Mouse (Mus musculus) CH12F3 (cell line): Measurements from ENCODE around the gene Gm20708.

ENCODE experiments used
- in situ Hi-C: fragments of 300-500 bp; cut with MboI; formaldehyde crosslinking; loops from 2 replicates; pipeline ENCODE4 v1.14.3; 2020; ENCODE audit warnings: low sequenced_read_pairs

Gene Gm20708

DNA sequence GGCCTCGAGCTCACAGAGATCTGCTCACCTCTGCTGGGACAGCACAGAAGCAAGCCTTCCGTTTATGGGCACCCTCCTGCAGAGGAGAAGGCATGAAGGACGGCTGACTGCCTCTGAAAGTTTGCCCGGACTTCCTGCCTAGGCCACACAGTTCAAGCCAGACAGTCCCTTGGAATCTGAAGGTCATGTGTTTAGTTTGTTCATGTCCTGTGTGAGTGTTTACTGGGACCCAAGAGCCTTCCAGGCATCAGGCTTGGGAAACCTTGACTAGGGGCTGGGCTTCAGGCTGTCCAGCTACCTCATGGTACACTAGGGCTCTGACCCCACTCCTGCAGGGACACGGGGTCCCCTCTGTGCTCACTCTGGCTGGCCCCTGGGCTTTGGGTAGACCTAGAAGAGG, 76.5 kb downstream of the Gm20708 start:
- in situ Hi-C loops = no loop called here

DNA sequence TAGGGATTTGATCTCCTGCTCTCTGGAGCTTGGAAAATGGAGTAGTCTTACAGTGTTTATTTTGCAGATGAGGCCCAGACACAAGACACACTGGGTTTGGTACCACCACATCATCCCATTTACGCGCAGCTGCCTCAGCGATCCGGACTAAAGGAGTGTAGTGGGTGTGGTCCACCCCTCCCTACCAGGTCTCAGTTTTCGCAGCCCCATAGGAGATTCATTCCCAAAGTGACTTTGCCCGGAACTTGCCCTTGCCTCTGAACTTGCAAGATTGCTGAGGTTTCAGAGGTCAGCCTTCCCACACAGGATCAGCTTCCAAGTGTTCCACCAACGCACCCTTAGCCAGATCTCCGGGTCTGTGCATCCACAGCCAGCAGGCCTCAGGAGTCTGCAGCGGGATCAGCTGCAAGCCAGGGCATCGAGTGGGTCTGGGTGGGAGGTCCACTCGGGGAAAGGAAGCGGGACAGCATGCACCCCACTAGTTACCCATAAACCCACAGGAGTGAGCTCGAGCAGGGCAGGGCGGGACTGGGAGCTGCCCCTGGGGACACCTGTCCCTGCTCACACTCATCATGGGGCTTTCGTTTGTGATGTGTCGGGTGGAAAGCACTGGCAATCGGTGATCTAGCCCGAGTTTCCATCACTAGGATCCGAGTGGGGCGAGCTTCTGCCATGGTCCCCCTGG, 78.8 kb downstream of the Gm20708 start:
- in situ Hi-C loops = no loop called here

DNA sequence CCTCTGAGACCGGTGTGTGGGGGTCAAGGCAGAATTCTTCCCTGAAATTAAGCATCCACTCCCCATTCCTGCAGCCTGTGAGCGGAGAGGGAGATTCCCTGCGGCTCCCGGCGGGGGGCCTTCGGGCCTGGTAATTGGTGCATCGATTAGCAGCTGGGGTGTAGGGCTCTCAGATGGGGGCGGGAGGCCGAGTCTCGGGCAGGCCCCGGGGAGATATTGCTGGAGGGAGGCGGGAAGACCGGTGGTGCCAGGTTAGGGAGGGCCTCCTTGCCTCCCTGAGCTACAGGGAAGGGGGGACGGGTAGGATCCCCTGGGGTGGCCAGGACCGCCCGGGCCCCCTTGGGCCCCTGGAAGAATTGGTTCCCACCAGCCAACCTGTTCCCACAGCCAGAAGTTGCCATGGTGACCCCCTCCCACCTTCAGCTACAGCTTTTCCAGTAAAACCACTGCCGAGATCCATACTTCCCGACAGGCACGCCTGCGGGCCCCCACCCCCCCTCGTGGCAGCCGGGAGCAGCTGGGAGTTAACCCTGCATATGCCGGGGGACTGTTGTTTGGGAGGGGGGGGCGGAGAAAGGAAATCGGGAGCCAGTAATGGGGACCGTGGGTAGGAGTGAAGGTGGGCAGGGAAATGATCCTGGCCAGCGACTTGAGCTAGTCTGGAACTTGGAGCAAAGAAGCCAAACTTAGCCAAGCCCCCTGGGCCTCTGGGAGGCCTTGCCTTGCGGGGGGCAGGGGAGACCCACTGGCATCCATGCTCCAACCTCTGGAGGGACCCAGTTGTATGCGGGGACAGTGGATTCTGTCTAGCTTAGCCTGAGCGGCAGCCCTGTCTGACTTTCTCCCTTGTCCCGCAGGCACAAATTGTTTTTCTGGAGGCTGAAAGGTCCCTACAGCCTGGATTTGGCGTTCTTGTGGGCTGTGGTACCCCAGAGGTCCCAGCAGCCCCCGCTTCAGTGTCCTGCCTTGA, 79.7 kb downstream of the Gm20708 start:
- in situ Hi-C loops = no loop called here
